In genomic region chr7:130028945-130029344, GRCm38 (mm10) we compare ENCODE assay signal across 21 mouse cellular contexts.
DNase-seq lines count a peak whose midpoint lies in the region; ATAC-seq and TF ChIP-seq lines count a peak whose summit lies in the region.
"Had no signal": no experiment of that assay in that cellular context is flagged by ENCODE, and none has a peak within 500 bp of the region (broad histone marks: within the 10 kb centered on the region; RNA-seq: fewer than 3 reads in every experiment).

No protein-coding gene starts in this region.

- no peak overlapping the region for H3K4me3 ChIP-seq in hindbrain, postnatal 0 days (ENCODE audit: low read length)
- H3K4me3 ChIP-seq in hindbrain, embryonic 12.5 days: no peak overlapping the region
- H3K4me3 ChIP-seq in lung, embryonic 15.5 days: no peak overlapping the region
- no peak overlapping the region for H3K4me3 ChIP-seq in lung, adult 2 months (replicated peaks; ENCODE audit: extremely low read depth, low read depth, low read length)
- H3K4me3 ChIP-seq: embryonic facial prominence, embryonic 15.5 days; forebrain, embryonic 10.5 days; kidney, embryonic 15.5 days; limb, embryonic 15.5 days; neural tube, embryonic 13.5 days had no signal

- peak; percentile 51 for DNase-seq in hindbrain, postnatal 0 days (ENCODE audit: low spot score)
- no peak for DNase-seq in lung, adult 2 months
- peak; percentile 34 for DNase-seq in brain, adult 2 months (ENCODE audit: low read depth, low spot score)
- DNase-seq in lung, postnatal 25 days (ENCODE audit: low spot score): peak; percentile 74
- DNase-seq in adrenal gland, postnatal 10 days: no peak
- no peak for DNase-seq in kidney, postnatal 36 days
- DNase-seq: adrenal gland, postnatal 14 days; cerebellum, adult 11-12 months; cerebellum, postnatal 36 days; gastrocnemius, postnatal 10 days; heart, adult 18-20 months; right cerebral cortex, adult 18-20 months; thymus, postnatal 4 days had no signal

- H3K9me3 ChIP-seq in hindbrain, postnatal 0 days (ENCODE audit: low read length): no peaks in the 10 kb centered on the region
- no peaks in the 10 kb centered on the region for H3K9me3 ChIP-seq in hindbrain, embryonic 12.5 days (replicated peaks)
- no peaks in the 10 kb centered on the region for H3K9me3 ChIP-seq in lung, embryonic 15.5 days
- H3K9me3 ChIP-seq: embryonic facial prominence, embryonic 15.5 days; forebrain, embryonic 10.5 days; kidney, embryonic 15.5 days; limb, embryonic 15.5 days; neural tube, embryonic 13.5 days had no signal

- H3K9ac ChIP-seq in hindbrain, postnatal 0 days (replicated peaks; ENCODE audit: low read length): no peak overlapping the region
- H3K9ac ChIP-seq in hindbrain, embryonic 12.5 days: no peak overlapping the region
- no peak overlapping the region for H3K9ac ChIP-seq in lung, embryonic 15.5 days
- H3K9ac ChIP-seq: embryonic facial prominence, embryonic 15.5 days; kidney, embryonic 15.5 days; limb, embryonic 15.5 days; neural tube, embryonic 13.5 days had no signal

- no peaks in the 10 kb centered on the region for H3K4me1 ChIP-seq in hindbrain, postnatal 0 days (ENCODE audit: insufficient read depth, low read length)
- no peaks in the 10 kb centered on the region for H3K4me1 ChIP-seq in hindbrain, embryonic 12.5 days
- peaks cover 9% of the 10 kb centered on the region for H3K4me1 ChIP-seq in lung, embryonic 15.5 days
- H3K4me1 ChIP-seq in lung, adult 2 months (ENCODE audit: control insufficient read depth, insufficient read depth, low read length): peaks cover 6% of the 10 kb centered on the region
- H3K4me1 ChIP-seq: embryonic facial prominence, embryonic 15.5 days; forebrain, embryonic 10.5 days; kidney, embryonic 15.5 days; neural tube, embryonic 13.5 days had no signal

- H3K36me3 ChIP-seq in hindbrain, postnatal 0 days (ENCODE audit: insufficient read depth, low read length): no peaks in the 10 kb centered on the region
- H3K36me3 ChIP-seq in hindbrain, embryonic 12.5 days: no peaks in the 10 kb centered on the region
- no peaks in the 10 kb centered on the region for H3K36me3 ChIP-seq in lung, embryonic 15.5 days
- H3K36me3 ChIP-seq: embryonic facial prominence, embryonic 15.5 days; forebrain, embryonic 10.5 days; kidney, embryonic 15.5 days; limb, embryonic 15.5 days; neural tube, embryonic 13.5 days had no signal

- no peak for ATAC-seq in hindbrain, postnatal 0 days
- no peak for ATAC-seq in hindbrain, embryonic 12.5 days (ENCODE audit: low FRiP score)
- ATAC-seq in lung, embryonic 15.5 days (ENCODE audit: borderline replicate concordance, extremely low read depth, low FRiP score, low TSS enrichment): no peak
- ATAC-seq: inflammation-experienced regulatory T-cells, adult 6 months had no signal

- no peak overlapping the region for H3K4me2 ChIP-seq in hindbrain, postnatal 0 days (ENCODE audit: low read depth, low read length)
- no peak overlapping the region for H3K4me2 ChIP-seq in hindbrain, embryonic 12.5 days (replicated peaks)
- no peak overlapping the region for H3K4me2 ChIP-seq in lung, embryonic 15.5 days
- H3K4me2 ChIP-seq: embryonic facial prominence, embryonic 15.5 days; kidney, embryonic 15.5 days; limb, embryonic 15.5 days; neural tube, embryonic 13.5 days had no signal

- H3K27me3 ChIP-seq in hindbrain, postnatal 0 days (ENCODE audit: insufficient read depth, low read length): no peaks in the 10 kb centered on the region
- H3K27me3 ChIP-seq in hindbrain, embryonic 12.5 days: no peaks in the 10 kb centered on the region
- H3K27me3 ChIP-seq in lung, embryonic 15.5 days: no peaks in the 10 kb centered on the region
- H3K27me3 ChIP-seq: embryonic facial prominence, embryonic 15.5 days; kidney, embryonic 15.5 days; limb, embryonic 15.5 days; neural tube, embryonic 13.5 days had no signal

- no peak for TF ChIP-seq POLR2A in lung, adult 2 months (IDR thresholded peaks at IDR 0.05; ENCODE audit: borderline replicate concordance, extremely low read depth, low read depth, low read length)

- TF ChIP-seq CTCF in hindbrain, postnatal 0 days (IDR thresholded peaks at IDR 0.05; ENCODE audit: low read depth): no peak
- no peak for TF ChIP-seq CTCF in lung, adult 2 months (IDR thresholded peaks at IDR 0.05; ENCODE audit: insufficient read depth, low read length)

- no peak overlapping the region for H3K27ac ChIP-seq in hindbrain, postnatal 0 days
- H3K27ac ChIP-seq in hindbrain, embryonic 12.5 days: no peak overlapping the region
- H3K27ac ChIP-seq in lung, embryonic 15.5 days: peak overlapping the region; percentile 51
- H3K27ac ChIP-seq: embryonic facial prominence, embryonic 15.5 days; forebrain, embryonic 10.5 days; kidney, embryonic 15.5 days; limb, embryonic 15.5 days; neural tube, embryonic 13.5 days had no signal

Comparison
In these comparisons a context has a peak if more than half of its experiments do, and no peak if none do; other contexts are left out.
1. DNase-seq: peak in hindbrain, postnatal 0 days (single experiment), brain, adult 2 months (single experiment) and lung, postnatal 25 days (single experiment); none in lung, adult 2 months (single experiment), adrenal gland, postnatal 10 days (single experiment) and kidney, postnatal 36 days (0 of 2).